Mouse (Mus musculus) embryo, embryonic 10.5 days (tissue): Measurements from ENCODE around the gene Krt17.
"Not testable (repeated sequence)": the region's sequence is repeated elsewhere in the genome, so short reads cannot be mapped to it uniquely, and the experiment has no call there.

ENCODE experiments used
- DNase-seq: peaks from one replicate; pipeline ENCODE4 v3.0.0-alpha.2; 2015; ENCODE audit warnings: low spot score

Gene Krt17

GRCm38 (mm10) chr11:100262058-100262980 is 1.5 kb upstream of the Krt17 start:
- DNase-seq, result peak; percentile 8

GRCm38 (mm10) chr11:100261235-100261605 is 391 bp upstream of the Krt17 start:
- DNase-seq, result no peak

- no peak for DNase-seq
Measured at GRCm38 (mm10) chr11:100259079-100259478, 1.8 kb downstream of the Krt17 start.

- DNase-seq, result no peak
Measured at GRCm38 (mm10) chr11:100257967-100258366, 2.9 kb downstream of the Krt17 start.

GRCm38 (mm10) chr11:100255514-100255913 is 5.3 kb downstream of the Krt17 start:
- DNase-seq, result no peak

- no peak for DNase-seq
Measured at GRCm38 (mm10) chr11:100254360-100255090, 6.3 kb downstream of the Krt17 start.

GRCm38 (mm10) chr11:100248852-100249465 is 11.9 kb downstream of the Krt17 start, which contains the start of gene Krt16:
TSS of gene Krt16 (minus strand) at chr11:100248902.
- DNase-seq, result no peak

- not testable (repeated sequence) for DNase-seq
Measured at GRCm38 (mm10) chr11:100246471-100246870, 14.4 kb downstream of the Krt17 start.

GRCm38 (mm10) chr11:100240272-100240671 is 20.6 kb downstream of the Krt17 start:
- not testable (repeated sequence) for DNase-seq

- no peak for DNase-seq
Measured at GRCm38 (mm10) chr11:100221741-100222140, 39.1 kb downstream of the Krt17 start.

GRCm38 (mm10) chr11:100219304-100219703 is 41.5 kb downstream of the Krt17 start:
- DNase-seq, result no peak

- no peak for DNase-seq
Measured at GRCm38 (mm10) chr11:100208542-100208941, 52.3 kb downstream of the Krt17 start.

GRCm38 (mm10) chr11:100207498-100207897 is 53.3 kb downstream of the Krt17 start, which contains the start of gene Krt14:
TSS of gene Krt14 (minus strand) at chr11:100207548.
- DNase-seq, result no peak
